Mouse (Mus musculus) regulatory T cell (primary cell): ENCODE results near the gene Nle1.

Experiments used
- in situ Hi-C: fragments of 300-600 bp; cut with MboI, MseI; formaldehyde crosslinking; loops from one replicate; pipeline ENCODE4 v1.15.1; 2025; ENCODE audit warnings: high pct_unique_total_duplicates

Nle1 gene

DNA sequence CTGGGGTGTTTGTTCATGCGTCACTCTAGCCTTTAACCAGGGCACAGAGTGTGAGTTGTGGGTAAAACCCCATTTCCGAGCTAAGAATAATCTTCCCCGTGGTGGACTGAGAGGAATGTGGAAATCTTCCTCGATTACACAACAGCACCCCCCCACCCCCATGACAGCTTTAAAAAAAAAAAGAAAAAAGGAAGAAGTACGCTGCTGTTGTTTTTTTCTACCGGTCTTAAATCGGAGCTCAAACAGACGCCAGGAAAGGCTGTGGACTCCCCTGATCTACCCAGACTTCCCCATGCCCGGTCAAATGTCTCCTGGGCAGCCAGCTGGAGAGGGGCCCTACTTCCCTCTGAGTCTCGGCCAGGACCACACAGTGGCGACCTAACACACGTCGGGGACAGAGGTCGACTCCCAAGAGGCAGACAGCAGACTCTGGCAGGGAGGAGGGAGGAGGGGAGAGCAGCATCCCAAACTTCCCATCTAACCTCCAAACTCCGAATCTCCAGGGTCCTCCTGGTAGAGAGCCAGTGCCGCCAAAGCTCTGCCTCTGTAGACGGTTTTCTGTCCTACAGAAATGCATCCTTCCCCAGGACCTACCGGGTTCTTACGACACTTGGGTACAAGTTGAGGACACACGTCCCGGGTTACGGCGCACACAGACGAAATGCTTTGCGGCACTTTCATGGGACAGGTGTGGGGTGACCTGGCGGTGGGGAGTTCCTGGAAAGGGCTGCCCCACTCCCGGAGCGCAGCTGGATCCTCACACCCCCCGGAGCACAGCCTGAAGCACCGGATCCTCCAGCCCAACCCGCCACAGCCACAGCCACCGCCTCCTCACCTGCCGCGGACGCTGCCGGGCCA, 37.8 kb downstream of the Nle1 start:
- in situ Hi-C loops: no loop called here

DNA sequence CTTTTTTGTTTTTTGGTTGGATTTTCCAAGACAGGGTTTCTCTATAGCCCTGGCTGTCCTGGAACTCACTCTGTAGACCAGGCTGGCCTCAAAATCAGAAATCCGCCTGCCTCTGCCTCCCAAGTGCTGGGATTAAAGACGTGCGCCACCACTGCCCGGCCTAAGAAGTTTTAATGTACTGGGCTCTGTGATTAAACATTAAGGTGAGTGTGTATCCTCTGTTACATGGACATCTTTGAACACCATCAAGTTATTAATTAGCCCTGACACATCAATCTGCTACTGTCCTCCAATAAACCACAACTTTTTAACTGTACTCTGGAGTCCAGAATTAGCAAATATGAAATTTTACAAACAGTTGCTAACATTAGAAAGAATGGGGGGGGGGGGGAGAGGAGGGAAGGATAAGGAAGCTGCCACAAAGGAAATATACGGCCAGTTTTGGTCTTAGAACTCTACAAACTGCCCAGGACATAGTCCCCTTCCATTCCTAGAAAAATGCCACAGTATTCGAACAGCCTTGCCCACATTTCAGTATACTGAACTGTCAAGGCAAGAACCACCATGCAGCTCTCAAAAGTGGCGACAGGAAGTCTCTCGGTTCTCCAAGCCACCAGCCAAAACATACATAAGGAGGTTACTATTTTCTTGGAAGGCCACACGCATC, 38.6 kb downstream of the Nle1 start:
- in situ Hi-C loops: no loop called here

DNA sequence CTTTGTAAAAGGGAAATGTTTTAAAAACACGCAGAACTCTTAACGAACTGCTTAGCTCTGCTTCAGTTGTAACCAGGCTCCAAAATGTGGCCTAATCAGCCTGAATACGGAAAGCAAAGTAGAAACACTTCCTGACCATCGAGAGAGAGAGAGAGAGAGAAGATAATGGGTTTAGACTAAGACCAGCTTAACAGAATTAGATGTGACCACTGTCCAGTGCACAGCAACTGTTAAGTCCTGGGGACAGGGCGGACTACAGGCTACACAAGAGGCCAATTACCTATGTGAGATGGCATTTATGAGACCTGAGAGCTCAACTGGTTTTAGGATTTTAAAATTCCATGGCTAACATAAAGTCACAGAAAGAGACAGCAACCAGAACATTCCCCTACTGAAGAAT, 40.3 kb downstream of the Nle1 start:
- in situ Hi-C loops: no loop called here

DNA sequence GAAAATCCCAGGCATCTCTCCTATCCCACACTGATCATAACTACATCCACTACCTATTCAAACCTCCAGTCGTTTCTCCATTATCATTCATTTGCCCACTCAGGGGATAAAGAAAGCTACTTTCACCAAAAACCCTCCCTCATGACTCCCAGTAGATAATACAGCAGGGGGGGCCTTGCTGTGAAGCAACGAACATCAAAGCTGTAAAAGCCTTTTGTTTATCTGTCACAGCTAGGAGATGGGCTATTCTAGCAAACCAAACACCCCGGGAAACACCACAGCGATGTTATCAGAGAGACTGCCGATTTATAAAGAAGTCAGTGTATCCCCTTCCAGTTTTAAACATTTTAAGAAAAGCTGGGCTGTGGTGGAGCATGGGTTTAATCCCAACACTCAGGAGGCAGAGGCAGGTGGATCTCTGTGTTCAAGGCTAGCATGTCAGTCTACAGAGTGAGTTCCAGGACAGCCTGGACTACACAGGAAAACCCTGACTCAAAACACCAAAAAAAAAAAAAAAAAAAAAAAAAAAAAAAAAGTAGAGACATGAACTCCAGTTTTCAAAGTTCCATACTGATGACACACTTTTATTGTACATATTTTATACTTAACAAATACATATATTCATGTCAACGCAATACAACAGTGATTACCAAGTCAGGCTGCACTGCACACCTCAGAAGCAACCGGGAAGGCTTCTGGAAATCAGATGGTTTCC, 41.2 kb downstream of the Nle1 start:
- in situ Hi-C loops: no loop called here

- in situ Hi-C loops: no loop called here
Measured at GRCm38 (mm10) chr11:82865957-82866356, 42.3 kb downstream of the Nle1 start.

- in situ Hi-C loops: no loop called here
Measured at GRCm38 (mm10) chr11:82863488-82863931, 44.7 kb downstream of the Nle1 start.

DNA sequence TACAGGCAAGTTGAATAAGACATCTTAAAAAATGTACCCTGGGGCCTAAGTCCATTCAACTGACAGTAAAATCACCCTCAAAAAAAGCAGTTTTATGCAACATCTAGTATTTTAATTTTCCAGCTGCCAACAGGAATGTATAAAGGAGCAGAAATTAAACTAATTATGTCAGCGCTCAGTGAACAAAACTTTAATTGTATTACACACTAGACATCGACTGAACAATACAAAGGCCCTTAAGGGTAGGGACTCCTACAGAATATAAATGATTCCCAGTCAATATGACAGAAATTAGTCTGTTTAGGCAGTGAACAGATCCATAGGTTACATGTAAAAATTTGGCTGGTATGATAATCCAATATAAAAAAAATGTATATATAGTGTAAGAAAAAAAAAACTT, 45.2 kb downstream of the Nle1 start:
- in situ Hi-C loops: no loop called here

GRCm38 (mm10) chr11:82862638-82863037, 45.6 kb downstream of the Nle1 start:
- in situ Hi-C loops: no loop called here

DNA sequence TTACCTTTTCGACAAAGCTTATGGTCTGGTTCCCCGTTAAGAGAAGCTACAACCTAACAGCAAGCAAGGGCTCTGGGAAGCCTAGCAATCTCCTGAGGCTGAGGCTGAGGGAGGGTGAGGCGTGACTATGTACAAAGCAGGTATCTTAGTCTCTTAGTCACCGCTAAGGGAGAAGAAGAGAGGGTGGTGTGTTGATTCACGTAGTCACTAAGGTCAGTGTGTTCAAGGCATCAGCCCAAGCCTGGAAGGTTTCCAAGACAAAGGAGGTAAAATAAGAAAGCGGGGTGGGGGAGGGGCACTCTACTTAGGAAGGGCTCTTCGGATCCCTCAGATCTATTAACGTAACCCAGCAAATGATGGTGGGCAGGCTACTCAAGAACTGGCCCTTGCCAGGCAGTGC, 46.7 kb downstream of the Nle1 start:
- in situ Hi-C loops: no loop called here

GRCm38 (mm10) chr11:82860759-82861158, 47.5 kb downstream of the Nle1 start:
- in situ Hi-C loops: no loop called here

- in situ Hi-C loops: no loop called here
Measured at GRCm38 (mm10) chr11:82857307-82857848, 50.8 kb downstream of the Nle1 start.

DNA sequence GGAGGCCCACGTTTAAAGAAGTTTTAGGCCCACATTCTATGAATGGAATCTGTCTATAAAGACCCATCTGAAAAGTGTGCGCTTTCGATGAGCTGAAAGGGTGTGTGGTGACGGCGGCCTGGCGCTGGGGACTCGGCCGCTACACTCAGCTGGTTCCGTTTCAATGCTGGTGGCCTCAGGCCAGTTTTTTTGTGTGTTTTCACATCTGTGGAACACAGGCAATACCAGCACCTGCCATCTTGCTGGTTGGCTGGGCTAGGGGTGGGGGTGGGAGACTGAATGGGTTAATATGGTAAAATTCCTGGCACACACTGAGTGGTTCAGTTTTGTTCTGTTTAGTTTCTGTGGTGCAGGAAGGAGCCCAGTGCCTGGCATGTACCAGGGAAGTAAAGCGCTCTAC, 52.2 kb downstream of the Nle1 start:
- in situ Hi-C loops: no loop called here

DNA sequence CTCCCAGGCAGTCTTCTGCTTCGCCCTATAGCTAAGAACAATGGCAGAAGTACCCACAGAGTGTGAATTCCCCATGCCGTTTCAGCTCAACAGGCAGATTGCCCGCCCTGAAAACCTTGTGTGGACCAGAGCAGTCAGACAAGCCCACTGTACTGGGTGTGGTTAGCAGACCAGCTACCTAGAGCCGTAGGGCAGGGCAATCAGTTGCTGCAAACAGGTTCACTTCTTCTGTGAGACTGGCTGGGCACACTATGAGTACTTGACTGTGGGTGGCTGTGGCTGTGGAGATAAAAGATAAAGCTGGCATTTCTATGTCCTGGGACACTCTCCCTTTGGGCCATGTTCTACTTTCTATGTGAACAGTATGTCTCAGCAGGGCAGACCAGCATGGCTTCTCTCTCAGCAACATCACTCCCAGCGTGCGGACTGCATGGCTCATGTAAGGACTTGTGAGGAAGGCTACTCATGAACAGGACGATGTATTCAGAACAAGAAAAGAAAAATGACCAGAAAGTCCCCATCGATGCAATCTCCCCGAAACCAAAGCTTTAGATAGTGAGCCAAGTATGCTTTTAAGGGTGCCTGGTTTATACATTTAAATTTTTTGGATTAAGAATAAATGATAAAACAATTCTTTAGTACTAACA, 52.8 kb downstream of the Nle1 start:
- in situ Hi-C loops: no loop called here

GRCm38 (mm10) chr11:82854111-82854510, 54.1 kb downstream of the Nle1 start:
- in situ Hi-C loops: no loop called here

GRCm38 (mm10) chr11:82852958-82853357, 55.3 kb downstream of the Nle1 start:
- in situ Hi-C loops: no loop called here

GRCm38 (mm10) chr11:82852540-82852939, 55.7 kb downstream of the Nle1 start:
- in situ Hi-C loops: no loop called here

GRCm38 (mm10) chr11:82852115-82852514, 56.1 kb downstream of the Nle1 start:
- in situ Hi-C loops: no loop called here
